Mouse (Mus musculus): ENCODE results near the gene Olfr487.
"Not testable (repeated sequence)": the region's sequence is repeated elsewhere in the genome, so short reads cannot be mapped to it uniquely, and the experiment has no call there.

Gene Olfr487

GRCm38 (mm10) chr7:108214536-108214935 is at the start of gene Olfr487:
TSS of gene Olfr487 (minus strand) at chr7:108214636.
- DNase-seq, result not testable (repeated sequence)

GRCm38 (mm10) chr7:108258247-108258646 is 43.8 kb upstream of the Olfr487 start, which contains the start of gene Olfr488:
TSS of gene Olfr488 (minus strand) at chr7:108258347.
- DNase-seq, result no peak

GRCm38 (mm10) chr7:108233551-108233950 is 19.1 kb upstream of the Olfr487 start:
- no peak for DNase-seq

GRCm38 (mm10) chr7:108196938-108197337 is 17.5 kb downstream of the Olfr487 start:
- DNase-seq, result no peak

GRCm38 (mm10) chr7:108196337-108196736 is 18.1 kb downstream of the Olfr487 start:
- DNase-seq, result not testable (repeated sequence)

- not testable (repeated sequence) for DNase-seq
Observed at GRCm38 (mm10) chr7:108192714-108193113, 21.7 kb downstream of the Olfr487 start.

GRCm38 (mm10) chr7:108191196-108191595 is 23.2 kb downstream of the Olfr487 start:
- not testable (repeated sequence) for DNase-seq

GRCm38 (mm10) chr7:108185237-108185636 is 29.2 kb downstream of the Olfr487 start:
- not testable (repeated sequence) for DNase-seq

- DNase-seq, result not testable (repeated sequence)
Observed at GRCm38 (mm10) chr7:108184401-108184800, 30.0 kb downstream of the Olfr487 start.

GRCm38 (mm10) chr7:108172642-108173041 is 41.8 kb downstream of the Olfr487 start, which contains the start of gene Olfr486:
TSS of gene Olfr486 (minus strand) at chr7:108172742.
- DNase-seq, result not testable (repeated sequence)

- no peak for DNase-seq
Observed at GRCm38 (mm10) chr7:108159771-108160170, 54.7 kb downstream of the Olfr487 start, which contains the start of gene Olfr485. TSS of gene Olfr485 (minus strand) at chr7:108159871.
